Mouse (Mus musculus): ENCODE data around the gene Trat1. TPM values are rescaled to one million over a fixed set of nuclear protein-coding genes. Genes with fewer than 3 reads are reported as not detected.

Gene Trat1
- total RNA-seq, 1 experiment = not detected

DNA sequence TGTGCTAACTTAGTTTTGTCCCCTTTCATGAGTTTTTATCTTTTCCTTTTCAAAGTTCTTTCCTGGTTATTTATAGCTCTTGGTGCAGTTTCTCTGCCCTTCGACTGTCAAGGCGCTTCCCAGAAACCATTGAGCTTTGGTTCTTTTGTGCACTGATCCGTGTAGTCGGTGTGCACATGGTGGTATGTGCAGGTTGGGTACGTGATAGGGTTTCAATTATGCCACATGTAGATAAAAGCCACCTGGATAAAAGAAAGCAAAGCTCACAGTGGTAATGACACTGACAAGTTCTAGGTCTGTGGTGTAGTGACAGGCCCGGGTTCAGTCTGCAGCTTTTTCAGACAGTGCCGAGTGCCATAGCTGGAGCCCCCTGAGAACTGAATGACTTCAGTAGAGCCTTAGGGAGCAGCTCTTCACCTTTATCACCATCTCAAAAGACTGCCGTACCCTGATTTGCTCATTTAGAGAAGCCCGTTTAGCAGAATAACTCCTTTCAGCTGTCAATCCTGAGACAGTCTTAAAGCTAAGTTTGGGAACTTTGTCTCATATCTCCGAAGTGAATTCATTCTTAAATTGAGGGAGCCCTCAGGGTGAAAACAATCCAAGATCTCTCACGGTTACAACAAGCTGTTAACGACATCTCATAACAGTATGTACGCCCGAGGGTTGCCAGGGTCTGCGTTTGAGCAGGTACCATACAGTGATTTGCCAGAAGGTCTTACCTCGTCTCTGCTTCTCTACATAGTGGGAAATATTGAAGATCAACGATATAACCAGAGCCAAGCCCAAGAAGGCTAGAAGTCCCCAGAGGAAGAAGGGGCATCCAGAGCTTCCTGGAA is 11.0 kb downstream of the Trat1 start:
- in situ Hi-C loops (cut with MboI; ENCODE audit: low sequenced_read_pairs in 2 of 2, unreplicated experiment in 2 of 2) = no loop called here
- TF ChIP-seq HCFC1 (IDR thresholded peaks at IDR 0.05; ENCODE audit: borderline replicate concordance, insufficient read depth, low read length) = no peak
- Histone ChIP-seq H3K4me3 (ENCODE audit: insufficient read depth in 1 of 2, low read depth in 1 of 2, low read length in 2 of 2, poor library complexity in 1 of 2, severe bottlenecking in 1 of 2) (no peak overlapping the region), H3K4me1 (ENCODE audit: control insufficient read depth in 2 of 2, insufficient read depth in 2 of 2, low read length in 2 of 2, poor library complexity in 1 of 2) (no peaks in the 10 kb centered on the region), H3K9me3 (ENCODE audit: control insufficient read depth, insufficient read depth, low read depth, low read length) (no peaks in the 10 kb centered on the region), H3K27ac (ENCODE audit: insufficient read depth, low read depth, low read length, poor library complexity, severe bottlenecking) (no peak overlapping the region), H3K36me3 (ENCODE audit: control insufficient read depth, insufficient read depth, low read length, poor library complexity, severe bottlenecking) (no peaks in the 10 kb centered on the region), H3K9ac (ENCODE audit: insufficient read depth, low read depth, low read length, poor library complexity, severe bottlenecking) (no peak overlapping the region)
- no peak for DNase-seq (ENCODE audit: low read depth, low spot score)

DNA sequence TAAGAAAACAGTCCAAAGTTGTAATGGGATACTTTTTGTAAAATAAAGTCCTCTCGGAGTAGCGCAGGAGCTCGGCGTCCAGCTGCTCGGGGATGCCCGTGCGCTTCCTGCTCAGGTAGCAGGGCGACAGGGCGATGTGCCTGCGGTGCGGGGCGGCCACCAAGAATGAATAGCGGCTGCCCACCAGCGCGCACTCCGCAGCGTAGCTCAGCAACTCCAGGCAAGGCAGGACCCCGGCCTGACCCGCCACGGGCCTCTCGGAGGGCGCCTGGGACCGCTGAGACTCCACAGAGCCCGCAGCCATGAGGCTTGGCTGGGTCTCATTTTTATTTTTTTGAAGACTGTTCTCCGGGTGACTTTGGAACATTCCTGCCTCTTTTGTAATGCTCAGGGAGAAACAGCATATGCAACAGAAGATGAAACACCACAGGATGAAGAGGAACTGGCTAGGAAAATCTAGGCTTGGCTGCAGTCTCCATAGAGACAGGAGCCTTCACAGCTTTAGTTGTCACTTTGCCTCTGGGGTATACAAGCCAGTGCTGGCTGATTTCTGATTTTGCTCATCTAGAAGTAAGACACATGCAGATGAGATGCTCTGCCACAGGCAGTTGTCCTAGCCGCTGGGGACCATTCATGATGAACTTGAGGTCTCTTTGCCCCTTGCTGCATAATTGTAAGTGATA is 21.5 kb downstream of the Trat1 start:
- no peaks in the 10 kb centered on the region for H3K36me3 ChIP-seq (ENCODE audit: control insufficient read depth, insufficient read depth, low read length, poor library complexity, severe bottlenecking)
- H3K4me1 ChIP-seq (ENCODE audit: control insufficient read depth in 2 of 2, insufficient read depth in 2 of 2, low read length in 2 of 2, poor library complexity in 1 of 2) = no peaks in the 10 kb centered on the region
- no peak overlapping the region for H3K27ac ChIP-seq (ENCODE audit: insufficient read depth, low read depth, low read length, poor library complexity, severe bottlenecking)
- peak overlapping the region; percentile 27; the same call in 1 of the 2 replicates for H3K9ac ChIP-seq (ENCODE audit: insufficient read depth, low read depth, low read length, poor library complexity, severe bottlenecking)
- peak overlapping the region; percentile 21 to 24; a peak in 2 of 4 replicates for H3K4me3 ChIP-seq (ENCODE audit: insufficient read depth in 1 of 2, low read depth in 1 of 2, low read length in 2 of 2, poor library complexity in 1 of 2, severe bottlenecking in 1 of 2)
- TF ChIP-seq HCFC1 (IDR thresholded peaks at IDR 0.05; ENCODE audit: borderline replicate concordance, insufficient read depth, low read length) (no peak), CHD2 (IDR thresholded peaks at IDR 0.05; ENCODE audit: low read depth, low read length) (no peak), ZC3H11A (IDR thresholded peaks at IDR 0.05; ENCODE audit: borderline replicate concordance, low read depth, low read length) (no peak), MAFK (IDR thresholded peaks at IDR 0.05; ENCODE audit: insufficient read depth, low read depth, low read length) (no peak), ZNF384 (IDR thresholded peaks at IDR 0.05; ENCODE audit: low read depth, low read length) (no peak)
- in situ Hi-C loops (cut with MboI; ENCODE audit: low sequenced_read_pairs in 2 of 2, unreplicated experiment in 2 of 2) = no loop called here
- H3K9me3 ChIP-seq (ENCODE audit: control insufficient read depth, insufficient read depth, low read depth, low read length) = no peaks in the 10 kb centered on the region
- peak; percentile 12 for DNase-seq (ENCODE audit: low read depth, low spot score)

- TF ChIP-seq ZC3H11A (IDR thresholded peaks at IDR 0.05; ENCODE audit: borderline replicate concordance, low read depth, low read length) (no peak), MAFK (IDR thresholded peaks at IDR 0.05; ENCODE audit: insufficient read depth, low read depth, low read length) (no peak), CHD2 (IDR thresholded peaks at IDR 0.05; ENCODE audit: low read depth, low read length) (no peak), HCFC1 (IDR thresholded peaks at IDR 0.05; ENCODE audit: borderline replicate concordance, insufficient read depth, low read length) (no peak), ZNF384 (IDR thresholded peaks at IDR 0.05; ENCODE audit: low read depth, low read length) (no peak)
- in situ Hi-C loops (cut with MboI; ENCODE audit: low sequenced_read_pairs in 2 of 2, unreplicated experiment in 2 of 2) = no loop called here
Observed at GRCm38 (mm10) chr16:48745418-48745817, 26.4 kb downstream of the Trat1 start.

DNA sequence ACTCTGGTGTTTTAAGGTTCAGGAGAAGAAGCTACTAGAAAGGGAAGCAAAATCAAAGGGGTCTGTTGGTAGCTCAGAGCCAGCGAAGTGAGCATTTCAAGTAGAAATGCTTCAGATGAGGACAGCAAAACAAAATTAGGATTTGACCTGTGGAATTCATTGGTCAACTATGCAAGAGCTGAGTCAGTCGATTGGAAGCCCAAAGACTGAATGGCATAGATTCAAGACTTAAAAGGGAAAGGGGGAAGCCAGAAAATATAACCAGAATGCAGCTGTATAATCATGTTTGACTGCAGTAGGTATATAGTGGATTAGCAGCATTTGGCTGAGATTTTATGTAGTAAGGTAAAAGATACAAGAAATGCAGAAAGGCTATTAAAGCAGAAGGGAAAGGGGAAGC is 26.8 kb downstream of the Trat1 start:
- in situ Hi-C loops (cut with MboI; ENCODE audit: low sequenced_read_pairs in 2 of 2, unreplicated experiment in 2 of 2) = no loop called here
- H3K4me3 ChIP-seq (ENCODE audit: insufficient read depth in 1 of 2, low read depth in 1 of 2, low read length in 2 of 2, poor library complexity in 1 of 2, severe bottlenecking in 1 of 2) = no peak overlapping the region
- H3K27ac ChIP-seq (ENCODE audit: insufficient read depth, low read depth, low read length, poor library complexity, severe bottlenecking) = no peak overlapping the region
- H3K4me1 ChIP-seq (ENCODE audit: control insufficient read depth in 2 of 2, insufficient read depth in 2 of 2, low read length in 2 of 2, poor library complexity in 1 of 2) = no peaks in the 10 kb centered on the region
- H3K36me3 ChIP-seq (ENCODE audit: control insufficient read depth, insufficient read depth, low read length, poor library complexity, severe bottlenecking) = no peaks in the 10 kb centered on the region
- TF ChIP-seq ZNF384 (IDR thresholded peaks at IDR 0.05; ENCODE audit: low read depth, low read length) = no peak
- TF ChIP-seq MAFK (IDR thresholded peaks at IDR 0.05; ENCODE audit: insufficient read depth, low read depth, low read length) = no peak
- no peak for TF ChIP-seq ZC3H11A (IDR thresholded peaks at IDR 0.05; ENCODE audit: borderline replicate concordance, low read depth, low read length)
- TF ChIP-seq CHD2 (IDR thresholded peaks at IDR 0.05; ENCODE audit: low read depth, low read length) = no peak
- TF ChIP-seq HCFC1 (IDR thresholded peaks at IDR 0.05; ENCODE audit: borderline replicate concordance, insufficient read depth, low read length) = no peak
- no peak for DNase-seq (ENCODE audit: low read depth, low spot score)
- H3K9me3 ChIP-seq (ENCODE audit: control insufficient read depth, insufficient read depth, low read depth, low read length) = no peaks in the 10 kb centered on the region
- no peak overlapping the region for H3K9ac ChIP-seq (ENCODE audit: insufficient read depth, low read depth, low read length, poor library complexity, severe bottlenecking)

More at GRCm38 (mm10) chr16:48745418-48745817, 26.4 kb downstream of the Trat1 start:
- Histone ChIP-seq H3K4me1 (ENCODE audit: control insufficient read depth in 2 of 2, insufficient read depth in 2 of 2, low read length in 2 of 2, poor library complexity in 1 of 2) (no peaks in the 10 kb centered on the region), H3K9ac (ENCODE audit: insufficient read depth, low read depth, low read length, poor library complexity, severe bottlenecking) (no peak overlapping the region), H3K27ac (ENCODE audit: insufficient read depth, low read depth, low read length, poor library complexity, severe bottlenecking) (no peak overlapping the region), H3K9me3 (ENCODE audit: control insufficient read depth, insufficient read depth, low read depth, low read length) (no peaks in the 10 kb centered on the region), H3K36me3 (ENCODE audit: control insufficient read depth, insufficient read depth, low read length, poor library complexity, severe bottlenecking) (no peaks in the 10 kb centered on the region), H3K4me3 (ENCODE audit: insufficient read depth in 1 of 2, low read depth in 1 of 2, low read length in 2 of 2, poor library complexity in 1 of 2, severe bottlenecking in 1 of 2) (no peak overlapping the region)
- no peak for DNase-seq (ENCODE audit: low read depth, low spot score)

All from ES-E14 (cell line).